Mouse (Mus musculus) CH12F3 (cell line): Measurements from ENCODE around the gene Mmd2.

ENCODE experiments used
- in situ Hi-C: fragments of 300-500 bp; cut with MboI; formaldehyde crosslinking; loops from 2 replicates; pipeline ENCODE4 v1.14.3; 2020; ENCODE audit warnings: low sequenced_read_pairs

Gene Mmd2

DNA sequence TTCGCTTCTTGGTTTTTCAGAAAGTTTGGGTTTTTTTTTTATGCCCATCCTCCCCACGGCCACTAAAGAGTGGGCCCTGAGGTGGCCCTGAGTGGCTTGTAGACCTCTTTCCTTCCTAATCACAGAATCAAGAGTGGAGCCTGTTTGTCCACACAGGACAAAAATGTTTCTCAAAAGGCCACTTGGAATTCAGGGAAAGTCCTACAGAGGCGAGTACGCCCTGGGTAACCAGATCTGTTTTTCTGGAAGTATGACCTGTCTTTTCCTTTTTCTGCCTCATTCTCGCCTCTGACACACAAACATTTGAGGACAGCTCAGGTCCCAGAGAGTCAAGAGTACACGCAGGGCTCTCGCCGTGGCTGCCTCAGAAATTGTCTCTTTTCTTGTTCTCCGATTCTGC is 59.2 kb downstream of the Mmd2 start:
- in situ Hi-C loops: no loop called here

DNA sequence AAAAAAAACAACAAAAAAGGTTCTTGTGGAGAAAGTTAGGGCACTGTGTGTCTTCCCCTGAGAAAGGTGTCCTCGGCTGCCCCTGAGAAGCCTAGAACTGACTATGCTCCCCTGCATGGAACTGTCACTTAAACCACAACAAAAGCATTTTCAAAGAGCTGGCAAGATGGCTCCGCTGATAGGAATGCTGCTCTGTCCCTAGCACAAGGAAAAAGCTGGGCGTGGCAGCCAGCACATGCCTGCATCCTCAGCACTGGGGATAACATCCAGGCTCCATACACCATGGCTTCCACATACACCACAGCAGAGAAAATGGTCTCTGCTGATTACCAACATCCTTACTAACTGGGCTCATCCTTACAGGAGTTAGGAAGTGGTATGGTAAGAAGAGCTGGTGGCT is 61.5 kb downstream of the Mmd2 start:
- in situ Hi-C loops: no loop called here

DNA sequence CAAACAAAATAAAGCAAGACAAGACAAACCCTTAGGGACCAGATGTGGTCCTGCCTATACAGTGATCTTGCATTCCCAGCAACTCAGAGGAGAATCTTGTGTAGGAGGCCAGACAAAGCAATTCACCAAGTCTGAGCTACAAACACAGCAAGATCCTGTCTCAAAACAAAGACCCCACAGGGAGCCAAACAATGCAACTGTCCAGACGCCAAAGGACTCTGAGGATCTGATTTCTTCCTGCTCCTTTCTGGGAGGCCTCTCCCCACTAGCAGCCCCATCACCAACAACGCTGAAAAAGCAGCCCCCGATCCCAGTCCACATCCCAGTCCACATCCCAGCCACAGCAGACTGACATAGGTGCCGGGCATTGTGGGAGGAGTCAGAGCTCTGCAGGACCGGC is 62.3 kb downstream of the Mmd2 start:
- in situ Hi-C loops: no loop called here

DNA sequence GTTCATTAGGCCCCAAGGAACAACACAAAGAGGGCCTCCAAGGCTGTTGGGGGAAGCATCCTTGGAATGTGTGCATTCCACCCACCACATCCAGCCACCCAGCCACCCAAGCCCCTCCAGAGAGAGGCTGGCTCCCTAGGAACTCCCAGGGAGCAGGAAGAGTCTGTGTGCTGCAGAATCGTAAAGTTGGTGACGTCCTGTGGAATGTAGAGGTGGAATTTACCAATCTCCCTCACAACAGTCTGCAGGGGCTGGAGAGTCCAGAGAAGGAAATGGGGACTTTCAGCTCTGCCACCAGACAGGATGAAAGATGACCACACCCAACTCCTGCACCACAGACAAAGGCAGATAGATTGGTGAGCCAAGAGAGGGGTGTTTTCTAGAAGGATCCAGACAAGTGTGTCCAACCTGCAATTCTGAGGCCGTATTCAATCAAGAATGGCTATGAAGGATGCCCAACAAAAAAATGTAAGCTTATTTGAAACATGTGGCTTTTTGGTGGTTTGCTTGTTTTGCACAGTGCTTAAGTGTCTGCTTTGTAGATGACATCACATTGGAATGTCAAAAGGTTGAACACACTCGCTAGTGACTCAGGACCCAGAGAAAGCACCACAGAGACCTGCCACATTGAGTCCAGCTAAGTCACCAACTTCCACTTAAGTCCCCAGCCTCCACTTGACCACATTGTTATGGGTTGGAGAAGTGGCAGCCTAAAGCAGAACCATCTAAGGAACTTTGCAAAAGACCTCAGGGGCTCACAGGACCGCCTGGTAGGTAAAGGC is 63.4 kb downstream of the Mmd2 start:
- in situ Hi-C loops: no loop called here

DNA sequence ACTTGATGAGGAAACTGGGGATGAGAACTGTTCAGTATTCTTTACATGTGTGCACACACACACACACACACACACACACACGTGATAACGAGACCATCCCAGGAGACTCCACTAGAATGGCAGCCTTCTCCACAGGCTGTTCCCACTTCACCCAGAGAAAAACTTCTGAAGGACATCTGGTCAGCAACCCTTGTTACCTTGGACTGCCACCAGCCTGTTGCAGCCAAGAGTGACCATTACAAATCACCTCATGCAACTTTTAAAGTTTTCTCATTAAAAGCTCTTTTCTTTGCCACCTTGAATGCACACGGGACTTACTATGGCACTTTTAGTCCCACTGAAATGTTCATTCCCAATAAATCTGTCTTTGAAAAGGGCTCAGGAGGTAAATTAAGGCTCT is 71.3 kb downstream of the Mmd2 start:
- in situ Hi-C loops: no loop called here

DNA sequence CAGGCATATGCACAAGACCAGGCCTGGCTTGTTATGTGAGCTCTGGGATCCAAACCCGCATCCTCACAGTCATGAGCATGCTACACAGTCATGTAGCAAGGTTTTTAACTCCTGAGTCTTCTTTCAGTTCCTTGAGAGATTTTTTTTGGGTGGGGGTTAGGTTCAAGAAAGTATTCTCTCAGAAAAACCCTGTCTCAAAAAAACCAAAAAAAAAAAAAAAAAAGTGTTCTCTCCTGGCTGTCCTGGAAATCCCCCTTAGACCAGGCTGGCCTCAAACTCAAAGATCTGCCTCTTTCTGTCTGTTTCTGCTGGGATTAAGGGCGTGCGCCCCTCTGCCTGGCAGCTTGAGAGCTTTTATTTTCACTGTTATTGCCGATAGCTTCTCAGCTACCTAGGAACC is 73.2 kb downstream of the Mmd2 start:
- in situ Hi-C loops: no loop called here

DNA sequence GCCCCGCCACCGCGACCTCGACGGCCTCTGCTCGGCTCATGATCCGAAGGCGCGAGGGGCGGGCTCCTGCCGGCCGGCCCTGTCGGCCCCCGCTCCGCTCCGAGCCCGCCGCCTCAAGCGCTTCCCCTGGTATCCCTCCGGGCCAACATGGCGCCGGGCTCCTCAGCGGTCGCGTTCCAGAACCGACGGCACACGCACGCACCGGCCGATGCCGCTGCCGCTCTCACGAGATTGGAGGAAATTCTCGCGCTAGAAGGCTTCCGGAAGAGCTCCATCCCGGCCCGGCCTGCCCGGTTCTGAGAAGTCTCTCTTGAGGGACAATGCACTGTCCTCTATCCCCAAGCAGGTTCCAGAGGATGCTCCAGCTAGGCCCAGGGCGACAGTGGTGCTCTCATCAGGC is 78.7 kb downstream of the Mmd2 start, which contains the start of gene Papolb:
Gene Papolb (minus strand): TSS at position 162 of the 400 bp plus-strand sequence.
- in situ Hi-C loops: no loop called here

DNA sequence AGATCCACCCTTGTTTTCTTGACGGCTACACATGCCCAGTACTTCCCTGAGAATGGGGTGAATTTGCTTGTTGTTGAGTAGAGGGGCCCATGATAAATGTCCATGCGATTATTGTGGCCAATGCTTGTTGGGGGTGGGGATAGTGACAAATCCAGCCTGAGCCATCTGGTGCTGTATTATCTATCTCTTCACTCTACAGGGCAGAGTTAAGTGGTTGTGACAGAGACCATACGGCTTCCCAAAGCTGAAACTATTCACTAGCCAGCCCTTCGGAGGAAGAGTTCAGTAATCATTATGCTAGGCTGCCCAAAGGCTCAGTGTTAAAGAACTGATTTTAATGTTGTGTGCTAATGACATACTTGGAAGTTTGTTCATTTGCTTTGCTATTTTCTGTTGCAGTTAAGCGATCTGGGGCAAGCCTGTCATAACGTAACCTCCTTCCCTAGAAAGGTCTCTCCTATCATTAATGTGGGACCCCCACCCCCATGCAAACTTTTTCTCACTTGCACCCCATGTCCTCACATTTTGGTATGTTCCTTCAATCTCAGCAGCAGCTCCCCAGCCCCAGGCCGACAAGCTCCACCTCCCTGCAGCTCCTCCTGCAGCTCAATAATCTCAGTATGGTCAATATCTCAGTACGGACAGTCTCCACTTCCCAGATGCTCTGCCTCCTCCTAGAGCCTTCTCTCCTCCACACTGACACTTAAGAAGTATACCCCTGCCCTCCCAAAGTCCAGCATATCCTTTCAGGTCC is 83.7 kb downstream of the Mmd2 start:
- in situ Hi-C loops: no loop called here

DNA sequence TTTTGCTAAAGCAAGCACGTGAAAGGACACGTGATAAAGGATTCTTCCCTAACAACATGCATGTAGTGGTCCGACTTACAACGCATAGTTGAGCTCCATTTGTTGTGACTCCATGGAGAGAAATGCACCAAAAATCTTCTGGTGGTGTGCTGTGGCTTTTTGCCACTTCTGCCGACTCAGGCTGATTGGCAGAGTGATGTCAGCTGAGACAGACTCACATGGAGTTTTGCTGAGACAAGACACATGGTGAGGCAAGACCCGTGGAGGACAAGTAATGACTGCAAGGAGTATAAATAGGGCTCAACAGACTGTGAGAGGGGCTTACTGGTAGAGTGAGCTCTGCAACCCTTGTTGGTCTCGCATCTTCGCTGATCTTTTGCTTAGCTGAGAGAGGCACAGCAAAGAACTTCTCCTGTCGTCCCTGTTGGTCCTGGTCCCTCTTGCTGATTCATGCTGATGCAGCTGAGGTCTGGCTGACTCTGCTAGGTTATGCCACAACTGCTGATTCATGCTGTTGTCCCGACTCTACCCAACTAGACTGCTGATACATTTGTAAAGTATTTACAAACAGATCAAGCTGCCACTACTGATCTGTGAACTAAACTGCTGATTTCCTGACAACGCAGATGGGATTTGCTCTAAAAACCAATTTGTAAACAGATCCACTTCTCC is 87.3 kb downstream of the Mmd2 start:
- in situ Hi-C loops: no loop called here

DNA sequence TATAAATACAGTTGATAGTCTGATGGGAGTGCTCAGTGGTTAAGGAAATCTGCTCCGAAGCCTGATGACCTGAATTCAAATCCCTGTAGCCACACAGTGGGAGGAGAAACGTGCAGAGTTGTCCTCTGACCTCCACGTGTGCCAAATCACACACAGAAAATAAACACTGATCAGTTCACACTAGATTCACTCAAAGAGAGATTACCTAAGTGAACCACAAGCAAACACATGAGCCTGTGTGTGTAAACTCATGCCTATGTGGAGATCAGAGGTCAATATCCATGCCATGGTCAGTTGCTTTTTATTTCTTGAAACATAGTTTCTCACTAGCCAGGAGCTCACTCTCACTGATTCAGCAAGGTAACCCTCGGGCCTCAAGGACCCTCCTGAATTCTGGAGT is 88.2 kb downstream of the Mmd2 start:
- in situ Hi-C loops: no loop called here

DNA sequence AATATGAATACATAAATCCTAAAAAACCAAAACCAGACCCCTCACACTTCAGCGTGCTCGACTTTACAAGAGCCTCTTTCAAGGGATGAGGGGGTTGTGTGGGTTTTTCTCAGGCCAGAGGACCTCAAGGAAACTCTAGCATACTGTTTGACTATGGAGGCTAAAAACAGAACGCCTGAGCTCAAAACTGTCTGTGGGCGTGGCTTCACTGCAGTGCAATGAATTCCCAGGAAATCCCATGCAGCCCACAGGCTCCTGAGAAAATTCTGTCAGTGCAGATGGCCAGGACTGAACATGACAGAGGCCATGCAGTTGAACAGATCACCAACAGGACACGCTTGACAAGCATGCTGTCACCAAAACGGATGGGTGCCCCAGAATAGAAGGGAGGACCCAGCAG is 89.6 kb downstream of the Mmd2 start:
- in situ Hi-C loops: no loop called here
